Comparison of ENCODE assay signal across 34 mouse cellular contexts in genomic region chr1:65156111-65156510, GRCm38 (mm10). TPM values are rescaled to one million over a fixed set of nuclear protein-coding genes. Genes with fewer than 3 reads are reported as not detected.
"Had no signal": no experiment of that assay in that cellular context is flagged by ENCODE, and none has a peak within 500 bp of the region (broad histone marks: within the 10 kb centered on the region; RNA-seq: fewer than 3 reads in every experiment).

No protein-coding gene starts in this region.

- H3K9ac ChIP-seq: heart, embryonic 12.5 days; hindbrain, embryonic 12.5 days; hindbrain, embryonic 14.5 days; intestine, embryonic 15.5 days; limb, embryonic 12.5 days; liver, embryonic 13.5 days had no signal

- DNase-seq: gastrocnemius, adult 2 months; gastrocnemius, postnatal 10 days; gastrocnemius, postnatal 25 days; heart, postnatal 10 days; heart, postnatal 4 days; kidney, adult 8-10 months; kidney, postnatal 14 days; kidney, postnatal 36 days; liver; liver, embryonic 13.5 days had no signal

- H3K4me3 ChIP-seq: gastrocnemius, adult 2 months; heart, embryonic 10.5 days; heart, embryonic 12.5 days; hindbrain, embryonic 10.5 days; hindbrain, embryonic 12.5 days; intestine, embryonic 15.5 days; layer of hippocampus, adult 2 months; left cerebral cortex, adult 2 months; limb, embryonic 10.5 days; limb, embryonic 12.5 days; liver, embryonic 13.5 days had no signal

- H3K27ac ChIP-seq: gastrocnemius, adult 2 months; heart, embryonic 10.5 days; hindbrain, embryonic 10.5 days; hindbrain, embryonic 12.5 days; hindbrain, embryonic 14.5 days; intestine, embryonic 15.5 days; layer of hippocampus, adult 2 months; left cerebral cortex, adult 2 months; limb, embryonic 10.5 days; limb, embryonic 12.5 days; liver, embryonic 13.5 days had no signal

- H3K4me1 ChIP-seq: heart, embryonic 10.5 days; heart, embryonic 12.5 days; hindbrain, embryonic 10.5 days; hindbrain, embryonic 12.5 days; intestine, embryonic 15.5 days; limb, embryonic 10.5 days; limb, embryonic 12.5 days; liver, embryonic 13.5 days had no signal

- H3K27me3 ChIP-seq: heart, embryonic 12.5 days; hindbrain, embryonic 12.5 days; intestine, embryonic 15.5 days; limb, embryonic 12.5 days; liver, embryonic 13.5 days had no signal

- H3K4me2 ChIP-seq: heart, embryonic 12.5 days; hindbrain, embryonic 12.5 days; hindbrain, embryonic 14.5 days; intestine, embryonic 15.5 days; limb, embryonic 12.5 days; liver, embryonic 11.5 days; liver, embryonic 13.5 days had no signal

- ATAC-seq: hindbrain, embryonic 16.5 days; inflammation-experienced regulatory T-cells, adult 6 months; intestine, embryonic 15.5 days had no signal

- H3K9me3 ChIP-seq: heart, embryonic 10.5 days; heart, embryonic 12.5 days; hindbrain, embryonic 10.5 days; hindbrain, embryonic 12.5 days; intestine, embryonic 15.5 days; limb, embryonic 10.5 days; limb, embryonic 12.5 days; liver, embryonic 13.5 days had no signal

RNA-seq across cellular contexts. Expression of gene D630023F18Rik, which starts 33.1 kb away (rescaled TPM):
- total RNA-seq: gastrocnemius, adult 2 months; gastrocnemius, postnatal 10 days; gastrocnemius, postnatal 25 days; gastrocnemius, postnatal 4 days; heart, adult 8-10 months; heart, postnatal 10 days; heart, postnatal 25 days; heart, postnatal 4 days had no signal
- polyA plus RNA-seq: inflammation-experienced regulatory T-cells, adult 6 months had no signal

RNA-seq across cellular contexts. Expression of gene Gm28845, which starts 36.8 kb away (rescaled TPM):
- total RNA-seq: gastrocnemius, adult 2 months; gastrocnemius, postnatal 10 days; gastrocnemius, postnatal 25 days; gastrocnemius, postnatal 4 days; granulocyte monocyte progenitor cell, adult 5-6 weeks; heart, adult 8-10 months; heart, postnatal 10 days; heart, postnatal 25 days; heart, postnatal 4 days; left cerebral cortex, postnatal 14 days had no signal
- polyA plus RNA-seq: heart, embryonic 10.5 days; heart, embryonic 12.5 days; heart, embryonic 14.5 days; heart, embryonic 16.5 days; hindbrain, embryonic 10.5 days; hindbrain, embryonic 12.5 days; inflammation-experienced regulatory T-cells, adult 6 months; intestine, embryonic 15.5 days; intestine, postnatal 0 days; kidney, embryonic 14.5 days; kidney, postnatal 0 days; limb, embryonic 10.5 days; limb, embryonic 12.5 days; limb, embryonic 14.5 days; liver, embryonic 11.5 days; liver, embryonic 13.5 days had no signal

RNA-seq across cellular contexts. Expression of gene Cryga, which starts 52.9 kb away (rescaled TPM):
- total RNA-seq: gastrocnemius, adult 2 months; gastrocnemius, postnatal 10 days; gastrocnemius, postnatal 25 days; gastrocnemius, postnatal 4 days; granulocyte monocyte progenitor cell, adult 5-6 weeks; heart, adult 8-10 months; heart, postnatal 10 days; heart, postnatal 25 days; heart, postnatal 4 days had no signal
- polyA plus RNA-seq: heart, embryonic 10.5 days; heart, embryonic 12.5 days; heart, embryonic 14.5 days; heart, embryonic 16.5 days; hindbrain, embryonic 10.5 days; hindbrain, embryonic 12.5 days; hindbrain, embryonic 14.5 days; inflammation-experienced regulatory T-cells, adult 6 months; intestine, embryonic 15.5 days; intestine, postnatal 0 days; kidney, embryonic 14.5 days; kidney, postnatal 0 days; limb, embryonic 10.5 days; limb, embryonic 12.5 days; limb, embryonic 14.5 days; liver, embryonic 11.5 days; liver, embryonic 13.5 days had no signal
